Mouse (Mus musculus) hindbrain, embryonic 11.5 days (tissue): Measurements from ENCODE around the gene Cdrt4. TPM values are rescaled to one million over a fixed set of nuclear protein-coding genes. Genes with fewer than 3 reads are reported as not detected.

Experiments used
- ATAC-seq: fragments of 200-750 bp; cut with Nextera tagmentation; 2 replicates; pipeline ENCODE4 v1.8.0; 2017; ENCODE audit warnings: mild to moderate bottlenecking, moderate TSS enrichment, moderate library complexity; ENCODE audit not compliant: low FRiP score
- DNase-seq: peaks from one replicate; pipeline ENCODE4 v3.0.0-alpha.2; 2015; ENCODE audit warnings: low spot score
- H3K27ac ChIP-seq: fragments of 300-500 bp; sonication (generic); 2 replicates; pipeline ENCODE4 v1.5.1; 2014; ENCODE audit warnings: mild to moderate bottlenecking, low read depth, low read length
- H3K27me3 ChIP-seq: fragments of 300-500 bp; sonication (generic); 2 replicates; pipeline ENCODE4 v1.6.1; 2014; ENCODE audit warnings: mild to moderate bottlenecking, low read length, moderate library complexity, mixed read lengths; ENCODE audit not compliant: control insufficient read depth, insufficient read depth
- H3K36me3 ChIP-seq: fragments of 300-500 bp; sonication (generic); 2 replicates; pipeline ENCODE4 v1.6.1; 2014; ENCODE audit warnings: mild to moderate bottlenecking, low read length, moderate library complexity, mixed read lengths; ENCODE audit not compliant: control insufficient read depth, insufficient read depth
- H3K4me1 ChIP-seq: fragments of 300-500 bp; sonication (generic); replicated peaks from 2 replicates; pipeline ENCODE4 v1.6.1; 2014; ENCODE audit warnings: low read length, mixed read lengths; ENCODE audit not compliant: control insufficient read depth, insufficient read depth
- H3K4me2 ChIP-seq: fragments of 300-500 bp; sonication (generic); replicated peaks from 2 replicates; pipeline ENCODE4 v1.6.1; 2014; ENCODE audit warnings: mild to moderate bottlenecking, low read depth, low read length
- H3K4me3 ChIP-seq: fragments of 300-500 bp; sonication (generic); 2 replicates; pipeline ENCODE4 v1.5.1; 2014; ENCODE audit warnings: low read depth, low read length
- H3K9ac ChIP-seq: fragments of 300-500 bp; sonication (generic); 2 replicates; pipeline ENCODE4 v1.6.1; 2014; ENCODE audit warnings: low read depth, low read length
- H3K9me3 ChIP-seq: fragments of 300-500 bp; sonication (generic); 2 replicates; pipeline ENCODE4 v1.6.1; 2016; ENCODE audit warnings: low read length; ENCODE audit not compliant: control insufficient read depth
- WGBS: fragments of 180-500 bp; shearing (Covaris S2); extraction: QIAGEN DNeasy Blood & Tissue Kit; methylation state at CpG from one replicate; pipeline ENCODE4 v1.1.7; 2014; 5-methylcytosine and 5-hydroxymethylcytosine counted together
- polyA plus RNA-seq: library from polyadenylated mRNA; unstranded; fragments of >200 nt; fragmentation: Nextera tagmentation; extraction: Ambion mirVana; gene quantifications from 2 replicates; pipeline ENCODE4 v1.2.1, GENCODE M21; 2014

Cdrt4 gene
- polyA plus RNA-seq: 0.22 TPM in 1 of 2 replicates, not detected in the other

DNA sequence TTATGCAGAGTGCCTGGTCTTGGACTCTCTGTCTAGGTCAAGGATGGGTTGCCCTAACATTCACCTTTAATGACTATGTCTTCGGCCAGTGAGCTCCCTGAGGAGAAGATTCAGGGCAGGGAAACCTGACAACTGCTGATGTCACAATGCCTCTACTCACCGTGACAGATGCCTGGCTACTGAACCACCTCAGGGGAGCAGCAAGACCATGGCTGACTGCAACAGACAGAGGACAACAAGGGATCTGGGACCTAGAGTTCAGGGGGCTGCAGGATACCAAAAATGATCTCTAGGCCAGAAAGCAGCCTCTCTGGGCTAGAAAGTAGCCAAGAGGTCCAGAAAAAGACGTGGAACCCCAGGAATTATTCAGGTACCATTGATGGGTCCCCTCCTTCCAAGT is at the start of gene Cdrt4:
Gene Cdrt4, plus strand, starts transcription at position 182 of the 400 bp plus-strand sequence.
- no peak within 1 kb of the TSS for H3K4me3 ChIP-seq
- no peaks in the 10 kb centered on the region for H3K4me1 ChIP-seq
- 75% methylated on average over 3 of the region's 3 CpGs for WGBS
- no peaks in the 10 kb centered on the region for H3K36me3 ChIP-seq
- DNase-seq (no peak), ATAC-seq (no peak)
- no peak within 1 kb of the TSS for H3K27ac ChIP-seq
- H3K9ac ChIP-seq: no peak within 1 kb of the TSS
- H3K27me3 ChIP-seq: no peaks in the 10 kb centered on the region
- no peaks in the 10 kb centered on the region for H3K9me3 ChIP-seq
- H3K4me2 ChIP-seq: no peak within 1 kb of the TSS

DNA sequence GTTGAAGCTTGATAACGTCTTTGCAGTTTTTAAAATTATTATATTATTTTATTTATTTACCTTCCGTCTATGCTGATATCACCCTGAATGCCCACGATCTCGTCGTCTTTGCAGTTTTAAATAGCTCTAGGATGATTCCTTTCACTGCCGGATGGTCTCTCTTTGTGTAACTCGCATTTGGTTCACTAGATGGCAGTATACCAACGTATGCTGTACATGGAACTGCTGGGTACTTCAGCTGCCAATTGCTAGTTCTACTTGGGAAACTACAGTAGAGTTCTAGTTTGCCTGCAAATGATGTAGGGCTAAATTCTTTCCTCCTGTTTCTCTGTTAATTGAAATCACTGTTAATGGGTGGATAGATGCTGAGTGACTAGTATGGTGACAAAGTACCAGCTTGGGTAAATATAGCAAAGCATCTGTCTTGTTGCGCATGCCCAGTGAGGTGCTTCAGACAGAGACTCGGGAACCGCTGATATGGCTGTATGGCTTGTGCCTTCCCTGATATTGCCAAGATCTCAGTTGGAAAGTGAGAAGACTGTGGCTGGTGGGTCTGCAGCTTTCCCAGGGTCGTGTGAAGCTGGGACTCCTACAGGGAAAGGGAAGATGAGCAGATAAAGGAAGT is 49.2 kb upstream of the Cdrt4 start:
- WGBS: 41% methylated on average over 12 of the region's 12 CpGs
- H3K36me3 ChIP-seq: no peaks in the 10 kb centered on the region
- H3K4me3 ChIP-seq: no peak overlapping the region
- H3K27ac ChIP-seq: no peak overlapping the region
- H3K4me1 ChIP-seq: no peaks in the 10 kb centered on the region
- no peak overlapping the region for H3K9ac ChIP-seq
- ATAC-seq: no peak
- no peaks in the 10 kb centered on the region for H3K9me3 ChIP-seq
- H3K27me3 ChIP-seq: no peaks in the 10 kb centered on the region
- H3K4me2 ChIP-seq: no peak overlapping the region
- DNase-seq: peak; percentile 87

DNA sequence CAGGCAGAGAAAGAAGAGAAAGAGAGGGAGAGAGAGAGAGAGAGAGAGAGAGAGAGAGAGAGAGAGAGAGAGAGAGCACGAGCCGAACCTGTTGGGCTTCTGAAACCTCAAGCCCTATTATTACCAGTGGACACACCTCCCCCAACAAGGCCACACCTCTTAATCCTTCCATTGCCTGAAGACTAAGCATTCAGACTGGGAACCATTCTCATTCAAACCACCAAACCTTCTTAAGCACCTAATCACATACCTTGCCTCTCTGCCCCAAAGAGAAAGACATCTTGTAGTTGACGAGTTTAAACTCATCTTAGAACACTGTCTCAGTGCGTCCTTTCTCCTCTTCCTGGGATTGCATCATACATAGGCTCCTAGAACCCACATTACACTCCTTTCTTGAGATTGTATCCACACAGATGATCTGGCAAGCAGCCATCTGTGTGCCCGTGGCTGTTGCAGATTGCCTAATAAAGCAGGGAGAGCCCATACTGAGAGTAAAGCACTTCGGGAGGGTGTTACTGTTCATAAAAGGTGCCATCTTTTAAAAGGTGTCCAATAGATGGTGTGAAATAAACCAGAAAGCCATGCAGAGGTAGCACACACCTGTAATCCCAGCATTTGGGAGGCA is 47.0 kb upstream of the Cdrt4 start:
- ATAC-seq (no peak), DNase-seq (no peak)
- Histone ChIP-seq H3K27me3 (no peaks in the 10 kb centered on the region), H3K4me1 (no peaks in the 10 kb centered on the region), H3K9me3 (no peaks in the 10 kb centered on the region), H3K4me2 (no peak overlapping the region), H3K4me3 (no peak overlapping the region), H3K36me3 (no peaks in the 10 kb centered on the region), H3K27ac (no peak overlapping the region), H3K9ac (no peak overlapping the region)
- 82% methylated on average over 6 of the region's 6 CpGs for WGBS

DNA sequence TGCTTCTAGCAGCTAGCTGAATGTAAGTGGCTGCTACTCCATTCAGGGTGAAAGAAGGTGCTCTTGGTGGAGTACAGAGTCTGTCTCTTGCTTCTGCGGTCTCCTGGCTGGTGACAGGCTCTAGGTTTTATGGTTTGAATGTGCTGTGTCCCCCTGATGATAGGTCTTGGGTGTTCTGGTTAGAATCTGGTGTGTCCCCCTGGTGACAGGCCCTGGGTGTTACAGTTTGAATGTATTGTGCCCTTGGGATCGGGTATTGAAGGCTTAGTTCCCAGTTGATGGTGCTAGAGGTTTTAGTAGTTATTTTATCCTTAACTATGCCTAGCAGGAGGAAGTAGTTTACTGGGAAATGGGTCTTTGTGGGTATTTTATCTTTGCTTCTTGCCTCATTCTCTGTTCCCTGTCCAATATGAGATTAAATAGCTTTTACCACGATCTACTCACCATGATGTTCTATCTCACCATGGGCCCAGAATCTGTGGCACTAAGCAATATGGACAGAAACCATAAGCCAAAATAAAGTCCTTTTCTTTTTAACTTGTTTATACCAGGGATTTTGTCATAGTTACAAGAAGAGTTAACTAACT is 41.2 kb upstream of the Cdrt4 start:
- Histone ChIP-seq H3K4me3 (no peak overlapping the region), H3K4me2 (no peak overlapping the region), H3K27me3 (no peaks in the 10 kb centered on the region), H3K27ac (no peak overlapping the region), H3K36me3 (no peaks in the 10 kb centered on the region), H3K9me3 (no peaks in the 10 kb centered on the region), H3K9ac (no peak overlapping the region), H3K4me1 (no peaks in the 10 kb centered on the region; the same call in 1 of the 2 replicates)
- ATAC-seq (no peak), DNase-seq (no peak)
- 76% methylated on average over 3 of the region's 3 CpGs for WGBS

DNA sequence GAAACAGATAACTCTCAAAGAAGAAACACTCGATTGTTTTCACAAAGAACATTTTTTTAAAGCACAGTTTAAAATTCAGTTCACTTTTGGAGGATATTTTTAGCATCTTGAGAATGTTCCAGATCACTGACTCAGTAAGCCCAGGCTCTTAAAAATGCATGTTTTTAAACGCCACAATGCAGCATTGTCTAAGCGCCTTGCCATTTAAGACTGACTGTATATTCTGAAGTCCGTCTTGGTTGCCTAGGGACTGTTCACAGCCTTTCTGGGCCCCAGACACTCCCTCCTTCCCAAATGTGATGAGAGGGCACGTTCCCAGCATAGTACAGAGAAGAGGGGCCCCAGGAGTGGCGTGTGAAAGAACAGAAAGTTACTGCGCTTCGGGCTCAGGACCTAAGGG is 39.6 kb upstream of the Cdrt4 start:
- H3K4me3 ChIP-seq: no peak overlapping the region
- H3K4me1 ChIP-seq: no peaks in the 10 kb centered on the region; the same call in 1 of the 2 replicates
- H3K27ac ChIP-seq: no peak overlapping the region
- no peaks in the 10 kb centered on the region for H3K9me3 ChIP-seq
- no peaks in the 10 kb centered on the region for H3K27me3 ChIP-seq
- DNase-seq (peak; percentile 39), ATAC-seq (peak; percentile 71)
- 43% methylated on average over 8 of the region's 8 CpGs for WGBS
- no peaks in the 10 kb centered on the region for H3K36me3 ChIP-seq
- no peak overlapping the region for H3K9ac ChIP-seq
- H3K4me2 ChIP-seq: no peak overlapping the region

DNA sequence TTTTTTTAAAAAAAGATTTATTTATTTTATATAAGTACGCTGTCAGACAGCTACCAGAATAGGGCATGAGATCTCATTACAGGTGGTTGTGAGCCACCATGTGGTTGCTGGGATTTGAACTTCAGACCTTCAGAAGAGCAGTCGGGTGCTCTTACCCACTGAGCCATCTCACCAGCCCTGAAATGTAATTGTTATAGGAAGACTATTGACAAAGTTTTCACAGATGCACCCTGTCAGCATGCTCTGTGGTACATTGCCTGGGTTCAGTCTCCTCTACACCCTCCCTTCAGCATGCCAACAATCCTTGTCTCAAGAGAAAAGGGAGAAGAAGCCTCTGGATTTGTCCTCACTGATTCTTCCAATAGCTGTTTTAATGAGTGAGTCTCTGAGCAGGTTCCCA is 37.9 kb upstream of the Cdrt4 start:
- no peak overlapping the region for H3K9ac ChIP-seq
- WGBS: 97% methylated on average over 2 of the region's 2 CpGs

DNA sequence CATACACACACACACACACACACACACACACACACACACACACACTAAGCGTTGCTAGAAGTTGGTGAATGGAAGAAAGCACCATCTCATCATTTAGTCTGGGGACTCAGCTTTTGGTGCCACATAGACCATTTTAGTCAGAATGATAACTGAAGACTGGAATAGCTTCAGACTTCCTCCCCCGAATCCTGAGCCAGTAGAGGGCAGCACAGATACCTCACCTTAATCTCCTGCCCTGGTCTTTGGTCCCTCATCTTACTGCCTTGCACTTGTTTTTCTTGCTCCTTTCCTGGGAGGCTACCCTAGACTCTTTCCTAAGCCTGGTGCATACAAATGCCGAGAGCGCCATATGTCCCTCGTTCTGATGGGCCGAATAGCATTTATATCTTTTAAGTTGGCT is 36.5 kb upstream of the Cdrt4 start:
- WGBS: 63% methylated on average over 6 of the region's 6 CpGs
- Histone ChIP-seq H3K4me1 (no peaks in the 10 kb centered on the region; the same call in 1 of the 2 replicates), H3K4me2 (no peak overlapping the region), H3K4me3 (no peak overlapping the region), H3K9me3 (no peaks in the 10 kb centered on the region), H3K9ac (no peak overlapping the region), H3K27ac (no peak overlapping the region), H3K36me3 (no peaks in the 10 kb centered on the region), H3K27me3 (no peaks in the 10 kb centered on the region)
- ATAC-seq: no peak
- DNase-seq: peak; percentile 15

More for the DNA sequence above, 37.9 kb upstream of the Cdrt4 start:
- Histone ChIP-seq H3K9me3 (no peaks in the 10 kb centered on the region), H3K4me2 (no peak overlapping the region), H3K27me3 (no peaks in the 10 kb centered on the region), H3K4me3 (no peak overlapping the region), H3K36me3 (no peaks in the 10 kb centered on the region), H3K27ac (no peak overlapping the region), H3K4me1 (no peaks in the 10 kb centered on the region; the same call in 1 of the 2 replicates)
- DNase-seq (no peak), ATAC-seq (no peak)

DNA sequence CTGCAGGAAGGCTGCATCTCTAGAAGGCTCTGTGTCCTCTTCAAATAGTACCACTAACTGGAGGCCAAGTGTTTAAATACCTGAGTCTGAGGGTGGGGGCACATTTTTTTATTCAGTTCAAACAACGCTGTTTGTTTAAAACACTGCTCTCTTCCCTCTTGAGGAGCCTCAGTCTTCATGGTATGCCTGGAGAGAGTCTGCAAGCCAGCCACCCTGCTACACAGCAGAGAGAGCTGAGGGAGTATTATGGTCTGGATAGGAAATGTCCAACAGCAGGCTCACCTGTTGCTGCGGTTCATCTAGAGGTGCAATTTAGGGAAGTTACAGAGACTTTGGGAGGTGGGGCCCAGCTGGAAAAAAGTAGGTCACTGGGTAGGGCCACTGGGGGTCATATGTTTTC is 35.5 kb upstream of the Cdrt4 start:
- ATAC-seq: no peak
- Histone ChIP-seq H3K27me3 (no peaks in the 10 kb centered on the region), H3K4me1 (no peaks in the 10 kb centered on the region; the same call in 1 of the 2 replicates), H3K4me3 (no peak overlapping the region), H3K9ac (no peak overlapping the region), H3K9me3 (no peaks in the 10 kb centered on the region), H3K27ac (no peak overlapping the region), H3K4me2 (no peak overlapping the region), H3K36me3 (no peaks in the 10 kb centered on the region)
- WGBS: 94% methylated on average over 2 of the region's 2 CpGs
- no peak for DNase-seq

DNA sequence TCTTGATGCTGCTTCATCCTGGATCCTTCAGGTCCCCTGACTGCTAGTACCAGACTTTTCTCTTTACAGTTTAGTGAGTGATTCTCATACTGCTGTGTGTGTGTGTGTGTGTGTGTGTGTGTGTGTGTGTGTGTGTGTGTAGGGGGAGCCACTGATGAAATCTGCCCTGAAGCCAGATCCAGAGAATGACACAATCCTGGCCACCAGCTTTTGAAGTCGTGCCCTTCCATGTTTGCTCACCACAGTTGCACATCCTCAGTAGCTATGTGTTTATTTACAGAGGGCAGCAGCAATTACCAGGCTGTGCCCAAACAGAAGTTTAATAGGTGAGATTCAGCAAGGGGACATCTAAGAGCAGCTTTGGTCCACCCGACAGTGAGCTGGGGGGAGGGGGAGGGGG is 34.2 kb upstream of the Cdrt4 start:
- DNase-seq (no peak), ATAC-seq (no peak)
- H3K4me3 ChIP-seq: no peak overlapping the region
- 37% methylated on average over 2 of the region's 2 CpGs for WGBS
- no peak overlapping the region for H3K9ac ChIP-seq
- H3K27ac ChIP-seq: no peak overlapping the region
- H3K36me3 ChIP-seq: no peaks in the 10 kb centered on the region
- no peaks in the 10 kb centered on the region for H3K27me3 ChIP-seq
- H3K4me2 ChIP-seq: no peak overlapping the region
- no peaks in the 10 kb centered on the region; the same call in 1 of the 2 replicates for H3K4me1 ChIP-seq
- H3K9me3 ChIP-seq: no peaks in the 10 kb centered on the region
